Mouse (Mus musculus) CH12.LX (cell line): ENCODE measurements at regions not wholly inside any gene's neighbourhood (a gene's known extent, or its start where the extent isn't known, plus 50 kb on each side); places are given as distances from the start of the nearest gene placed in this dataset.

Experiments
- DNase-seq: peaks from one replicate; pipeline ENCODE4 v3.0.0-alpha.2; 2013; ENCODE audit errors: extremely low read depth
- H3K27ac ChIP-seq: 2 replicates; pipeline ENCODE4 v1.5.1; 2012; ENCODE audit warnings: low read depth, mild to moderate bottlenecking, control low read depth, moderate library complexity; ENCODE audit not compliant: insufficient read depth
- H3K27me3 ChIP-seq: replicated peaks from 2 replicates; pipeline ENCODE3; 2012; ENCODE audit warnings: inconsistent platforms
- H3K36me3 ChIP-seq, 2 experiments: replicated peaks in 1 of 2; 2 replicates each; pipeline versions ENCODE3 to v1.6.1; 2012; ENCODE audit warnings: inconsistent platforms in 1 of 2, low read length in 1 of 2, mild to moderate bottlenecking in 1 of 2, mixed read lengths in 1 of 2, moderate library complexity in 1 of 2; ENCODE audit not compliant: control insufficient read depth in 1 of 2, insufficient read depth in 1 of 2
- H3K4me1 ChIP-seq, 2 experiments: 2 replicates each; pipeline ENCODE4 v1.6.1; 2012; ENCODE audit warnings: inconsistent platforms in 1 of 2, moderate library complexity in 1 of 2; ENCODE audit not compliant: insufficient read depth in 2 of 2, control insufficient read depth in 1 of 2
- H3K4me2 ChIP-seq: 2 replicates; pipeline ENCODE4 v1.6.1; 2012; ENCODE audit warnings: low read depth, mild to moderate bottlenecking, control low read depth; ENCODE audit not compliant: poor library complexity, insufficient read depth, severe bottlenecking
- H3K4me3 ChIP-seq, 3 experiments: fragments of 150-350 bp in 1 of 3; sonication (generic) in 1 of 3; replicated peaks in 1 of 3; 2 replicates each; pipeline versions ENCODE3 to v1.5.1; 2011 to 2012; ENCODE audit warnings: low read depth in 2 of 3, low read length in 2 of 3, mild to moderate bottlenecking in 2 of 3, moderate library complexity in 2 of 3, control low read depth in 1 of 3, improper control_type of control experiment in 1 of 3, inconsistent platforms in 1 of 3, mixed read lengths in 1 of 3; ENCODE audit not compliant: poor library complexity in 1 of 3
- H3K79me2 ChIP-seq: replicated peaks from 2 replicates; pipeline ENCODE4 v1.6.1; 2012; ENCODE audit warnings: mild to moderate bottlenecking, moderate library complexity; ENCODE audit not compliant: control insufficient read depth, poor library complexity, insufficient read depth, severe bottlenecking; ENCODE audit errors: extremely low read depth
- H3K9ac ChIP-seq: 2 replicates; pipeline ENCODE4 v1.6.1; 2012; ENCODE audit warnings: low read depth, mild to moderate bottlenecking, control low read depth, moderate library complexity; ENCODE audit not compliant: insufficient read depth
- H3K9me3 ChIP-seq: replicated peaks from 2 replicates; pipeline ENCODE3; 2012; ENCODE audit warnings: low read length, inconsistent platforms, mixed read lengths
- CTCF ChIP-seq, 2 experiments: IDR thresholded peaks in 1 of 2; conservative IDR thresholded peaks in 1 of 2; 2 replicates each; pipeline ENCODE4 v1.5.1; 2011 to 2012; ENCODE audit warnings: low read depth in 2 of 2, low read length in 2 of 2, improper control_type of control experiment in 1 of 2, inconsistent platforms in 1 of 2, mild to moderate bottlenecking in 1 of 2, moderate library complexity in 1 of 2
- E2F4 ChIP-seq: IDR thresholded peaks from 2 replicates; pipeline ENCODE4 v1.6.1; 2011; ENCODE audit warnings: low read depth, low read length, improper control_type of control experiment; ENCODE audit not compliant: insufficient replicate concordance
- ELF1 ChIP-seq: IDR thresholded peaks from 2 replicates; pipeline ENCODE4 v1.6.1; 2014; ENCODE audit warnings: low read depth, mild to moderate bottlenecking, inconsistent platforms, low read length, improper control_type of control experiment
- EP300 ChIP-seq: IDR thresholded peaks from 2 replicates; pipeline ENCODE4 v1.6.1; 2011; ENCODE audit warnings: low read length, improper control_type of control experiment
- ETS1 ChIP-seq: conservative IDR thresholded peaks from 2 replicates; pipeline ENCODE4 v1.6.1; 2012; ENCODE audit warnings: low read depth, mild to moderate bottlenecking, inconsistent platforms, low read length, improper control_type of control experiment, moderate library complexity
- GABPA ChIP-seq: IDR thresholded peaks from 2 replicates; pipeline ENCODE4 v1.6.1; 2012; ENCODE audit warnings: low read depth, low read length, improper control_type of control experiment, inconsistent platforms; ENCODE audit not compliant: insufficient replicate concordance
- HCFC1 ChIP-seq: IDR thresholded peaks from 2 replicates; pipeline ENCODE4 v1.6.1; 2012; ENCODE audit warnings: low read depth, mild to moderate bottlenecking, inconsistent platforms, low read length, improper control_type of control experiment
- JUN ChIP-seq: IDR thresholded peaks from 2 replicates; pipeline ENCODE4 v1.6.1; 2011; ENCODE audit warnings: low read depth, mild to moderate bottlenecking, low read length, improper control_type of control experiment, moderate library complexity; ENCODE audit not compliant: insufficient read depth
- JUND ChIP-seq: conservative IDR thresholded peaks from 2 replicates; pipeline ENCODE4 v1.6.1; 2011; ENCODE audit warnings: low read depth, low read length, improper control_type of control experiment
- KAT2A ChIP-seq: IDR thresholded peaks from 2 replicates; pipeline ENCODE4 v1.6.1; 2012; ENCODE audit warnings: low read length, improper control_type of control experiment, inconsistent platforms; ENCODE audit not compliant: insufficient replicate concordance
- MAFK ChIP-seq: IDR thresholded peaks from 2 replicates; pipeline ENCODE4 v1.6.1; 2011; ENCODE audit warnings: low read length, improper control_type of control experiment; ENCODE audit not compliant: insufficient replicate concordance
- MAX ChIP-seq: IDR thresholded peaks from 2 replicates; pipeline ENCODE4 v1.6.1; 2011; ENCODE audit warnings: low read length, improper control_type of control experiment
- MAZ ChIP-seq: IDR thresholded peaks from 2 replicates; pipeline ENCODE4 v1.6.1; 2012; ENCODE audit warnings: low read depth, mild to moderate bottlenecking, inconsistent platforms, low read length, improper control_type of control experiment, moderate library complexity
- MEF2A ChIP-seq: IDR thresholded peaks from 2 replicates; pipeline ENCODE4 v1.6.1; 2014; ENCODE audit warnings: low read depth, mild to moderate bottlenecking, inconsistent platforms, low read length, improper control_type of control experiment, borderline replicate concordance
- MXI1 ChIP-seq: IDR thresholded peaks from 2 replicates; pipeline ENCODE4 v1.6.1; 2011; ENCODE audit warnings: mild to moderate bottlenecking, low read depth, low read length, improper control_type of control experiment
- MYC ChIP-seq: IDR thresholded peaks from 2 replicates; pipeline ENCODE4 v1.6.1; 2011; ENCODE audit warnings: low read depth, mild to moderate bottlenecking, improper control_type of control experiment, low read length
- NELFE ChIP-seq: IDR thresholded peaks from 2 replicates; pipeline ENCODE4 v1.6.1; 2011; ENCODE audit warnings: low read depth, low read length, improper control_type of control experiment
- PAX5 ChIP-seq: IDR thresholded peaks from 2 replicates; pipeline ENCODE4 v1.6.1; 2012; ENCODE audit warnings: low read length, inconsistent platforms, mixed read lengths
- POLR2A ChIP-seq: IDR thresholded peaks from 2 replicates; pipeline ENCODE4 v1.6.1; 2011; ENCODE audit warnings: low read depth, mild to moderate bottlenecking, improper control_type of control experiment, low read length
- POLR2AphosphoS2 ChIP-seq: IDR thresholded peaks from 2 replicates; pipeline ENCODE4 v1.6.1; 2011; ENCODE audit warnings: low read depth, low read length, improper control_type of control experiment
- RAD21 ChIP-seq: IDR thresholded peaks from 2 replicates; pipeline ENCODE4 v1.6.1; 2011; ENCODE audit warnings: low read depth, mild to moderate bottlenecking, low read length, improper control_type of control experiment, moderate library complexity
- RCOR1 ChIP-seq: conservative IDR thresholded peaks from 2 replicates; pipeline ENCODE4 v1.6.1; 2012; ENCODE audit warnings: low read depth, mild to moderate bottlenecking, inconsistent platforms, low read length, improper control_type of control experiment
- SMC3 ChIP-seq: IDR thresholded peaks from 2 replicates; pipeline ENCODE4 v1.6.1; 2011; ENCODE audit warnings: low read depth, low read length, improper control_type of control experiment
- TBP ChIP-seq: conservative IDR thresholded peaks from 2 replicates; pipeline ENCODE4 v1.6.1; 2011; ENCODE audit warnings: low read depth, low read length, improper control_type of control experiment
- USF1 ChIP-seq: IDR thresholded peaks from 2 replicates; pipeline ENCODE4 v1.6.1; 2014; ENCODE audit warnings: low read depth, mild to moderate bottlenecking, inconsistent platforms, low read length, improper control_type of control experiment
- USF2 ChIP-seq: conservative IDR thresholded peaks from 2 replicates; pipeline ENCODE4 v1.6.1; 2011; ENCODE audit warnings: low read depth, low read length, improper control_type of control experiment
- ZC3H11A ChIP-seq: IDR thresholded peaks from 2 replicates; pipeline ENCODE4 v1.6.1; 2012; ENCODE audit warnings: low read depth, mild to moderate bottlenecking, inconsistent platforms, low read length, improper control_type of control experiment
- ZKSCAN1 ChIP-seq: IDR thresholded peaks from 2 replicates; pipeline ENCODE4 v1.6.1; 2012; ENCODE audit warnings: low read depth, inconsistent platforms, low read length, improper control_type of control experiment, borderline replicate concordance
- ZMIZ1 ChIP-seq: IDR thresholded peaks from 2 replicates; pipeline ENCODE4 v1.6.1; 2012; ENCODE audit warnings: low read depth, mild to moderate bottlenecking, inconsistent platforms, low read length, improper control_type of control experiment
- dilution Hi-C: fragments of 300-500 bp; cut with MboI; formaldehyde crosslinking; loops from 2 replicates; pipeline ENCODE4 v1.14.3; 2020; ENCODE audit warnings: low sequenced_read_pairs; ENCODE audit not compliant: extremely low pct_unique_long_range_greater_than_20kb, extremely low pct_ligation_motif_present
- in situ Hi-C: fragments of 300-500 bp; cut with MboI; formaldehyde crosslinking; loops from 3 replicates; pipeline ENCODE4 v1.14.3; 2019; ENCODE audit warnings: low sequenced_read_pairs, low pct_ligation_motif_present, low pct_unique_long_range_greater_than_20kb, mixed read lengths

DNA sequence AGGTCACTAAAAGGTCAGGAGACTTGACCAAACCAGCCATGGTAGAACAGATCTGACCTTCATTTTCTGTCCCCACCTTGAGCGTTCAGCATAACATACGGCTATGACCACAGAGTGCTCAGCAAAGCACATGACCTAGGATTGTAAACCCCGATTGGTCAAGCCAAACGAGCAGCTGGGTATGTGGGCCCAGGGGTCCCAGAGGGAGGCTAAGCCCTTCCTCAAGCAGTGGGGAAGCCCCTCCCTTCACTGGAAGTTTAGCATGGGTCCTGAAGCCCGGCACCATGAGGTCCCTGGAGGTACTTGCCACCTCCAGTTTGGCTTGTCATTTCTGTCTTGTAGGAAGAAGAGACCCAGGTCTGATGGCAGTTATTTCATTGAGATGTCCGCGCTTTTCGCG lies 149.8 kb downstream of the Cct6b start:
- in situ Hi-C loops, result loop anchor here (5.0 kb wide), 1 partner anchor 273 kb away; no protein-coding TSS in a partner anchor

DNA sequence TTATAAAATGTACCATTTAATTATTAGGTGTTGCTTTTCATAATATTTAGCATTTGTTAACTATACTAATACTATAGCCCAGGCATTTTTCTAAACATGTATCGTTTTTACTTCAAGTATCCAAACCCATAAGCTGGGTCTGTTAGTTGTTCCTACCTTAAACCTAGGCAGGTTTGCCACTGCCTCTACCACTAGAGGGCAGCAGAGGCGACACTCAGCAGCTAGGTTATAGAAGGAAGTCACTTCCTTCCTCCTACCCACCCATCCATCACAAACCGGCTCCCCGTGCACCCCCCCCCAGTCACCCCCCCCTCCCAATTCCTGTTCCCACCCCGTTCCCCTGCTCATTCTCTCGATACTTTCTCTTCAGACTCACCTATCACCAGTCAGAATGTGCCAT lies 150.6 kb downstream of the Cct6b start:
- Histone ChIP-seq H3K9ac (no peak overlapping the region), H3K4me3 (peak overlapping the region in 1 of 3 experiments; percentile 18), H3K36me3 (no peaks in the 10 kb centered on the region), H3K27ac (no peak overlapping the region), H3K27me3 (peaks cover 82% of the 10 kb centered on the region), H3K79me2 (no peaks in the 10 kb centered on the region), H3K4me1 (peaks cover 8 to 15% of the 10 kb centered on the region in 2 experiments), H3K4me2 (peak overlapping the region; percentile 54; the same call in 1 of the 2 replicates), H3K9me3 (peaks cover 5% of the 10 kb centered on the region)
- in situ Hi-C loops (loop anchor here (5.0 kb wide), 1 partner anchor 274 kb away; no protein-coding TSS in a partner anchor), dilution Hi-C loops (no loop called here)
- DNase-seq, result peak; percentile 79
- TF ChIP-seq CTCF (conservative IDR thresholded peaks at IDR 0.05 in 1 of 2, IDR thresholded peaks at IDR 0.05 in 1 of 2; ENCODE audit: low read depth in 2 of 2, low read length in 2 of 2) (peak; percentile 87 to 90), POLR2A (no peak), NELFE (0 out of 2 replicates have a peak, but pooled peaks have one; percentile 40), MAX (no peak), RAD21 (peak; percentile 65), ETS1 (no peak), SMC3 (peak; percentile 86), MYC (no peak), JUN (no peak), TBP (no peak), ZKSCAN1 (no peak), RCOR1 (no peak), ELF1 (peak; percentile 65), MAZ (no peak), EP300 (no peak), ZC3H11A (no peak), MXI1 (no peak), USF2 (no peak), MAFK (no peak), KAT2A (no peak), PAX5 (no peak), HCFC1 (peak; percentile 53), ZMIZ1 (no peak), JUND (no peak), GABPA (no peak), E2F4 (0 out of 2 replicates have a peak, but pooled peaks have one; percentile 25), MEF2A (no peak)

More for the DNA sequence above, 149.8 kb downstream of the Cct6b start:
- Histone ChIP-seq H3K79me2 (no peaks in the 10 kb centered on the region), H3K4me3 (no peak overlapping the region), H3K4me1 (peaks cover 8 to 15% of the 10 kb centered on the region in 2 experiments), H3K9ac (no peak overlapping the region), H3K9me3 (peaks cover 5% of the 10 kb centered on the region), H3K27ac (no peak overlapping the region), H3K27me3 (peaks cover 77% of the 10 kb centered on the region), H3K4me2 (peak overlapping the region; percentile 54; the same call in 1 of the 2 replicates), H3K36me3 (no peaks in the 10 kb centered on the region)
- dilution Hi-C loops, result no loop called here
- TF ChIP-seq POLR2AphosphoS2 (no peak), USF1 (peak; percentile 31)
- peak; percentile 54 for DNase-seq
